Mouse (Mus musculus): ENCODE measurements at regions not wholly inside any gene's neighbourhood (a gene's known extent, or its start where the extent isn't known, plus 50 kb on each side); places are given as distances from the start of the nearest gene placed in this dataset.

DNA sequence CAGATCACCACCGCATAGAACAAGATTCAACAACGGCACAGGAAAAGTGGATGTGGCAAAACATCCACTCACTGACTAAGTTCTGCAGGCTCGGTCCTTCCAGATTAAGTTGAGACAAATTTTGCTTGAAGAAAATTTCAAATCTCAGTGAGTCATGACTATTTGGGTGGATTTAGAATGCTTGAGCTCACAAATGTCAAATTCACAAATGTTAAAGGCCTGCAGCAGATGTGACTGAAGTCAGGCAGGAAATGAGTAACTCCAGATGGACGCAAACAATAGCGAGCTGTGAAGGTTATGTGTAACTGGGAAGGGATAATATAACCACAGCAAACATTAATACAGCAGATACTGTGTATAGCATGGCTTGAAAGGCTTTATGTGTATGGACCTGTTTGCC is 198.5 kb upstream of the Zbtb20 start:
- no peak overlapping the region for H3K9ac ChIP-seq

GRCm38 (mm10) chr16:42676406-42677075 is 199.1 kb upstream of the Zbtb20 start:
- no peak for ATAC-seq (ENCODE audit: extremely low read depth, insufficient number of reproducible peaks, low FRiP score, low TSS enrichment)
- 49% methylated on average over 5 of the region's 5 CpGs for WGBS
- H3K4me2 ChIP-seq: no peak overlapping the region
- H3K36me3 ChIP-seq: no peaks in the 10 kb centered on the region
- 0 out of 2 replicates have a peak, but pooled peaks cover 3% of the 10 kb centered on the region for H3K4me1 ChIP-seq
- no peak overlapping the region for H3K9ac ChIP-seq
- no peaks in the 10 kb centered on the region for H3K9me3 ChIP-seq
- no peaks in the 10 kb centered on the region for H3K27me3 ChIP-seq (replicated peaks)
- H3K4me3 ChIP-seq: no peak overlapping the region
- H3K27ac ChIP-seq (replicated peaks): peak overlapping the region; percentile 75

More for the DNA sequence above, 198.5 kb upstream of the Zbtb20 start:
- Histone ChIP-seq H3K4me2 (no peak overlapping the region), H3K36me3 (no peaks in the 10 kb centered on the region), H3K9me3 (no peaks in the 10 kb centered on the region), H3K4me3 (no peak overlapping the region), H3K27me3 (replicated peaks) (no peaks in the 10 kb centered on the region), H3K27ac (replicated peaks) (peak overlapping the region; percentile 75), H3K4me1 (0 out of 2 replicates have a peak, but pooled peaks cover 3% of the 10 kb centered on the region)
- no peak for ATAC-seq (ENCODE audit: extremely low read depth, insufficient number of reproducible peaks, low FRiP score, low TSS enrichment)
- WGBS: 61% methylated on average over 5 of the region's 5 CpGs

DNA sequence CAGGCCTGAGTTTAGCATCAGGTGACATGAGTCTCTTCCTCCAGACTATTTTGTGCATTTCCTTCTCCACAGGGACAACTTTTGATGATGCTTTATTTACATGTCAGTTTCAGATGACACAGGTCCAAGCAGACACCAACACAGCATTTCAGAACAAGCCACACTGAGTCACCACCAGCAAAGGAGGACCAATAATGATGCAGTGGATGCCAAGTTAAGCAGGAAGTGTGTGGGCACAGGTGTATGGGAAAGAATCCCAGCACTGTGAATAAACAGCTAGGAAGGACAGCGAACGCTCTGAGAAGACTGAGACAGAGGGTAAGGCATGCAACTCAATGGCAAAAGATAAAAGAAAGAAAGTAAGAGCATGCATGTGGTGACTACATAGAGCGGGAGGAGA is 200.7 kb upstream of the Zbtb20 start:
- H3K4me2 ChIP-seq: no peak overlapping the region
- no peaks in the 10 kb centered on the region for H3K27me3 ChIP-seq (replicated peaks)
- H3K27ac ChIP-seq (replicated peaks): no peak overlapping the region
- no peak overlapping the region for H3K4me3 ChIP-seq
- H3K4me1 ChIP-seq: no peaks in the 10 kb centered on the region
- no peak for ATAC-seq (ENCODE audit: extremely low read depth, insufficient number of reproducible peaks, low FRiP score, low TSS enrichment)
- H3K9me3 ChIP-seq: no peaks in the 10 kb centered on the region
- WGBS: 72% methylated on average over 3 of the region's 3 CpGs
- no peaks in the 10 kb centered on the region for H3K36me3 ChIP-seq
- H3K9ac ChIP-seq: no peak overlapping the region

DNA sequence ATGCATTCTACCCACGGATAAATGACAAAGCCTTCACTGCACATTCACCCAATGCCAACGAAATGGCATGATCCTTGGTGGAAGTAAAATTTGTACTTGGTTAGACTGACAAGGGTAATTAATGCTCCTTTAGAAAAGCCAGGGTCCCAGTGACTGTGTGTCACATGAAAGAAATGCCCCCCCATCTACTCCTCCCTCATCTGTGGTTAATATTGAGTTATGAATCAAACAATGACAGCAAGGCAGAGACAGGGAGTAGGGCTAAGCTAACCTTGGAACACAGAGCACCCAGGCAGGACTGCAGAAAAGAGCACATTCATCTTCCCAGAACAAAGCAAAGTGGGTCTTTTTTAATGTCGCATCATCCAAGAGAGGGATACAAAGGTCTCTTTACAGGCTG is 209.1 kb upstream of the Zbtb20 start:
- Histone ChIP-seq H3K27ac (replicated peaks) (no peak overlapping the region), H3K4me1 (no peaks in the 10 kb centered on the region), H3K9me3 (no peaks in the 10 kb centered on the region), H3K4me3 (no peak overlapping the region), H3K9ac (no peak overlapping the region), H3K4me2 (no peak overlapping the region), H3K36me3 (no peaks in the 10 kb centered on the region), H3K27me3 (replicated peaks) (no peaks in the 10 kb centered on the region)
- 73% methylated on average over 3 of the region's 3 CpGs for WGBS
- ATAC-seq (ENCODE audit: extremely low read depth, insufficient number of reproducible peaks, low FRiP score, low TSS enrichment): no peak

GRCm38 (mm10) chr16:42651904-42652732 is 223.6 kb upstream of the Zbtb20 start:
- ATAC-seq (ENCODE audit: extremely low read depth, insufficient number of reproducible peaks, low FRiP score, low TSS enrichment): no peak

DNA sequence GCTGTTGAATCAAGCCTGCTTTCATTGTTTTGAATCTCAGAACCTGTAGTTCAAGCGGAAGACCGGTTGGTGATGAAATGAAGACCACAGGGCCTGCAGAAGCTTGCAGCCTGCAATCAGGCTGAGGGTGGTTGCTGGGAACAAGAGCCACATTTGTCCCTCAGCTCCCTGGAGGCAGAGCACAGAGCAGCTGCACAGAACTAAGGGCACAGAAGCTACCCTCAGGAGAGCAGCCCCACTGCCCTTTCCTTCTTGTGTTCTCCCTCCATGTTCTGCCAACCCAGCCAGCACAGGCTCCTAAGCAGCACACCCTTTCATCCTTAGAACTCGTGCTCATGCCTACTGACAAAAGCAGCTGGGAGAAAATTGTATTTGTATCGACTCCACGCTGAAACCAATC is 225.9 kb upstream of the Zbtb20 start:
- Histone ChIP-seq H3K27me3 (replicated peaks) (no peaks in the 10 kb centered on the region), H3K9me3 (peaks cover 9% of the 10 kb centered on the region; the same call in 1 of the 2 replicates), H3K4me1 (no peaks in the 10 kb centered on the region), H3K9ac (no peak overlapping the region), H3K4me2 (no peak overlapping the region), H3K4me3 (no peak overlapping the region), H3K36me3 (no peaks in the 10 kb centered on the region), H3K27ac (replicated peaks) (no peak overlapping the region)
- ATAC-seq (ENCODE audit: extremely low read depth, insufficient number of reproducible peaks, low FRiP score, low TSS enrichment): no peak
- WGBS: 73% methylated on average over 5 of the region's 5 CpGs

More at GRCm38 (mm10) chr16:42651904-42652732, 223.6 kb upstream of the Zbtb20 start:
- Histone ChIP-seq H3K27ac (replicated peaks) (no peak overlapping the region), H3K9me3 (peaks cover 10% of the 10 kb centered on the region; the same call in 1 of the 2 replicates), H3K4me1 (no peaks in the 10 kb centered on the region), H3K4me3 (no peak overlapping the region), H3K36me3 (no peaks in the 10 kb centered on the region), H3K27me3 (replicated peaks) (no peaks in the 10 kb centered on the region), H3K9ac (no peak overlapping the region), H3K4me2 (no peak overlapping the region)
- 73% methylated on average over 10 of the region's 10 CpGs for WGBS

DNA sequence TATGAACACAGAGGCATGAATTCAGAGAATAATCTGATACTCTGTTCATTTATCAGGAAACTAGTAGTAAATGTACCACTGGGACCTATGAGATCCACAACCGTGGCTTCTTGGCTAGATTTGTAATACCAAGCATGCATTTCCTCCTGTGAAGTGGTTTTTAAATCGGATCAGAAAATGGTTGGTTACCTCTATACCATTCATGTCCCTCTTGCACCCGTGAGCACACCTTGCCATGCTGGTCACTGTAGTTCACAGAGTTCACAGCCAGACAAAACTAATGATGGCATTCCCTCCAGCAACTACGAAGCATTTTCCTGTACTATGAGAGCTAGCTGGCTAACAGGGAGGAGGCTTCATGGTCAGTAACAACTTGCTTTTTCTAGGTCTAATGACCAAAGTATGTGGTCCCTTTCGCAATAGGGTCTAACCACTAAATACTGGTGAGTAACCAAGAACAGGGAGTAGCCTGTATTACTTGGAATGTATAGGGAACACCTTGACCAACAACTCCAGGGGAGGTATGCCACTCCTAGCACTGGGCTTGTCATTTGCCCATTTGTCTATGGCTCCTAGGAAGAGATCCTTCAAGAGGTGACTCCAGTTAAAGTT is 227.0 kb upstream of the Zbtb20 start:
- ATAC-seq (ENCODE audit: extremely low read depth, insufficient number of reproducible peaks, low FRiP score, low TSS enrichment): no peak
- Histone ChIP-seq H3K27ac (replicated peaks) (no peak overlapping the region), H3K9me3 (peaks cover under 1% of the 10 kb centered on the region; the same call in 1 of the 2 replicates), H3K27me3 (replicated peaks) (no peaks in the 10 kb centered on the region), H3K36me3 (no peaks in the 10 kb centered on the region), H3K4me2 (no peak overlapping the region), H3K4me3 (no peak overlapping the region), H3K9ac (no peak overlapping the region), H3K4me1 (no peaks in the 10 kb centered on the region)
- 83% methylated on average over 5 of the region's 5 CpGs for WGBS

DNA sequence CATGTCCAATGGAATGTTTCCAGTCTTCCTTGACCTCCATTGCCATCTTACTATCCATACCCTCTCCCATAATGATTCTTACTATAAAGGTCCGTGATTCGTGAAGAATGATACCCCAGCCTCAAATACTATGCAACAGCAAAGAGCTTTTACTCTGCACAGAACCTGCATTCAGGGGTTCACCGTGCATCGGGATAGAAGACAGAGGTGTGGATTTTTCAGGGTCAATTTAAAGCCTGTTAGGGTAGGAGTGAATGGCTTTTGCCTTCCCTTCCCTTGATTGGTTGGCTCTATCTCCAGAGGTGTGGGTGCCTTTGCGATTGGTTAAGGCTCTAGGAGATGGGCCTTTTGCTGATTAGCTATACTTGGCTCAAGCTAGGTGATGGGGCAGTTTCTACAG is 227.9 kb upstream of the Zbtb20 start:
- no peak for ATAC-seq (ENCODE audit: extremely low read depth, insufficient number of reproducible peaks, low FRiP score, low TSS enrichment)
- WGBS: 86% methylated on average over 5 of the region's 5 CpGs
- H3K4me2 ChIP-seq: no peak overlapping the region

GRCm38 (mm10) chr16:42635766-42636165 is 239.9 kb upstream of the Zbtb20 start:
- Histone ChIP-seq H3K27me3 (replicated peaks) (no peaks in the 10 kb centered on the region), H3K4me1 (peaks cover 8% of the 10 kb centered on the region; the same call in 1 of the 2 replicates), H3K36me3 (no peaks in the 10 kb centered on the region), H3K9ac (no peak overlapping the region), H3K4me3 (no peak overlapping the region), H3K4me2 (no peak overlapping the region), H3K9me3 (no peaks in the 10 kb centered on the region), H3K27ac (replicated peaks) (no peak overlapping the region)
- ATAC-seq (ENCODE audit: extremely low read depth, insufficient number of reproducible peaks, low FRiP score, low TSS enrichment): no peak
- 67% methylated on average over 3 of the region's 3 CpGs for WGBS

More for the DNA sequence above, 227.9 kb upstream of the Zbtb20 start:
- Histone ChIP-seq H3K36me3 (no peaks in the 10 kb centered on the region), H3K9me3 (no peaks in the 10 kb centered on the region), H3K4me1 (no peaks in the 10 kb centered on the region), H3K9ac (no peak overlapping the region), H3K27me3 (replicated peaks) (no peaks in the 10 kb centered on the region), H3K4me3 (no peak overlapping the region), H3K27ac (replicated peaks) (no peak overlapping the region)

GRCm38 (mm10) chr16:42627675-42628074 is 248.0 kb upstream of the Zbtb20 start:
- H3K27me3 ChIP-seq (replicated peaks): no peaks in the 10 kb centered on the region
- H3K4me1 ChIP-seq: no peaks in the 10 kb centered on the region
- WGBS: 60% methylated on average over 3 of the region's 3 CpGs
- H3K4me2 ChIP-seq: no peak overlapping the region
- H3K4me3 ChIP-seq: no peak overlapping the region
- no peak overlapping the region for H3K27ac ChIP-seq (replicated peaks)
- ATAC-seq (ENCODE audit: extremely low read depth, insufficient number of reproducible peaks, low FRiP score, low TSS enrichment): no peak
- H3K36me3 ChIP-seq: no peaks in the 10 kb centered on the region
- H3K9me3 ChIP-seq: no peaks in the 10 kb centered on the region
- no peak overlapping the region for H3K9ac ChIP-seq

DNA sequence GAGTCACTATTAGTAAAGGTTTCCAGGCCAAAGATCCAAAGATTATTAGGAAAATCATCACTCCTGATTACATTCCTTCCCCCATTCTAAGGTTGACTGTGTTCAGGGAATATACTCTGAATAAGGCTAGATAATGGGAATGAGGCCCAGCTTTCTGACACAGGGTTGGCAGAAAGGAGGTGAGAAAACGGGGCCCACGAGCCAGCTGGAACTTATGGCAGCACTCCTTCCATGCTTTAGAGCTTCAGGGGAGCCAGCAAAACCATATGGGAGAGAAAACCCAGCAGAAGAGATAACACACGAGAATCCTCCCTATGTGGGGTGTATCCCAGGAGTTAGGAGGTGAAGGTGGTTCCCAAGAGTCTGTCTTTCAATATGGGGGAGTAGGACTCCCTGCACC is 259.8 kb upstream of the Zbtb20 start:
- H3K9ac ChIP-seq: no peak overlapping the region
- H3K4me2 ChIP-seq: no peak overlapping the region
- WGBS: 51% methylated on average over 3 of the region's 3 CpGs
- H3K9me3 ChIP-seq: no peaks in the 10 kb centered on the region
- no peaks in the 10 kb centered on the region for H3K4me1 ChIP-seq
- H3K27me3 ChIP-seq (replicated peaks): no peaks in the 10 kb centered on the region
- no peak overlapping the region for H3K4me3 ChIP-seq
- H3K36me3 ChIP-seq: no peaks in the 10 kb centered on the region
- no peak for ATAC-seq (ENCODE audit: extremely low read depth, insufficient number of reproducible peaks, low FRiP score, low TSS enrichment)
- H3K27ac ChIP-seq (replicated peaks): no peak overlapping the region
